Mouse (Mus musculus) CH12.LX (cell line): ENCODE measurements around the gene Rad21l. TPM values are rescaled to one million over a fixed set of nuclear protein-coding genes. Genes with fewer than 3 reads are reported as not detected.

Experiments used
- DNase-seq: peaks from one replicate; pipeline ENCODE4 v3.0.0-alpha.2; 2013; ENCODE audit errors: extremely low read depth
- H3K27ac ChIP-seq: 2 replicates; pipeline ENCODE4 v1.5.1; 2012; ENCODE audit warnings: low read depth, mild to moderate bottlenecking, control low read depth, moderate library complexity; ENCODE audit not compliant: insufficient read depth
- H3K27me3 ChIP-seq: replicated peaks from 2 replicates; pipeline ENCODE3; 2012; ENCODE audit warnings: inconsistent platforms
- H3K36me3 ChIP-seq, 2 experiments: replicated peaks in 1 of 2; 2 replicates each; pipeline versions ENCODE3 to v1.6.1; 2012; ENCODE audit warnings: inconsistent platforms in 1 of 2, low read length in 1 of 2, mild to moderate bottlenecking in 1 of 2, mixed read lengths in 1 of 2, moderate library complexity in 1 of 2; ENCODE audit not compliant: control insufficient read depth in 1 of 2, insufficient read depth in 1 of 2
- H3K4me1 ChIP-seq, 2 experiments: 2 replicates each; pipeline ENCODE4 v1.6.1; 2012; ENCODE audit warnings: inconsistent platforms in 1 of 2, moderate library complexity in 1 of 2; ENCODE audit not compliant: insufficient read depth in 2 of 2, control insufficient read depth in 1 of 2
- H3K4me2 ChIP-seq: 2 replicates; pipeline ENCODE4 v1.6.1; 2012; ENCODE audit warnings: low read depth, mild to moderate bottlenecking, control low read depth; ENCODE audit not compliant: poor library complexity, insufficient read depth, severe bottlenecking
- H3K4me3 ChIP-seq, 3 experiments: fragments of 150-350 bp in 1 of 3; sonication (generic) in 1 of 3; replicated peaks in 1 of 3; 2 replicates each; pipeline versions ENCODE3 to v1.5.1; 2011 to 2012; ENCODE audit warnings: low read depth in 2 of 3, low read length in 2 of 3, mild to moderate bottlenecking in 2 of 3, moderate library complexity in 2 of 3, control low read depth in 1 of 3, improper control_type of control experiment in 1 of 3, inconsistent platforms in 1 of 3, mixed read lengths in 1 of 3; ENCODE audit not compliant: poor library complexity in 1 of 3
- H3K79me2 ChIP-seq: replicated peaks from 2 replicates; pipeline ENCODE4 v1.6.1; 2012; ENCODE audit warnings: mild to moderate bottlenecking, moderate library complexity; ENCODE audit not compliant: control insufficient read depth, poor library complexity, insufficient read depth, severe bottlenecking; ENCODE audit errors: extremely low read depth
- H3K9ac ChIP-seq: 2 replicates; pipeline ENCODE4 v1.6.1; 2012; ENCODE audit warnings: low read depth, mild to moderate bottlenecking, control low read depth, moderate library complexity; ENCODE audit not compliant: insufficient read depth
- H3K9me3 ChIP-seq: replicated peaks from 2 replicates; pipeline ENCODE3; 2012; ENCODE audit warnings: low read length, inconsistent platforms, mixed read lengths
- CHD1 ChIP-seq: IDR thresholded peaks from 2 replicates; pipeline ENCODE4 v1.6.1; 2012; ENCODE audit warnings: low read depth, low read length, improper control_type of control experiment, inconsistent platforms
- CHD2 ChIP-seq: IDR thresholded peaks from 2 replicates; pipeline ENCODE4 v1.6.1; 2011; ENCODE audit warnings: low read length, improper control_type of control experiment
- CTCF ChIP-seq, 2 experiments: IDR thresholded peaks in 1 of 2; conservative IDR thresholded peaks in 1 of 2; 2 replicates each; pipeline ENCODE4 v1.5.1; 2011 to 2012; ENCODE audit warnings: low read depth in 2 of 2, low read length in 2 of 2, improper control_type of control experiment in 1 of 2, inconsistent platforms in 1 of 2, mild to moderate bottlenecking in 1 of 2, moderate library complexity in 1 of 2
- EP300 ChIP-seq: IDR thresholded peaks from 2 replicates; pipeline ENCODE4 v1.6.1; 2011; ENCODE audit warnings: low read length, improper control_type of control experiment
- ETS1 ChIP-seq: conservative IDR thresholded peaks from 2 replicates; pipeline ENCODE4 v1.6.1; 2012; ENCODE audit warnings: low read depth, mild to moderate bottlenecking, inconsistent platforms, low read length, improper control_type of control experiment, moderate library complexity
- HCFC1 ChIP-seq: IDR thresholded peaks from 2 replicates; pipeline ENCODE4 v1.6.1; 2012; ENCODE audit warnings: low read depth, mild to moderate bottlenecking, inconsistent platforms, low read length, improper control_type of control experiment
- KAT2A ChIP-seq: IDR thresholded peaks from 2 replicates; pipeline ENCODE4 v1.6.1; 2012; ENCODE audit warnings: low read length, improper control_type of control experiment, inconsistent platforms; ENCODE audit not compliant: insufficient replicate concordance
- MAFK ChIP-seq: IDR thresholded peaks from 2 replicates; pipeline ENCODE4 v1.6.1; 2011; ENCODE audit warnings: low read length, improper control_type of control experiment; ENCODE audit not compliant: insufficient replicate concordance
- MAX ChIP-seq: IDR thresholded peaks from 2 replicates; pipeline ENCODE4 v1.6.1; 2011; ENCODE audit warnings: low read length, improper control_type of control experiment
- MEF2A ChIP-seq: IDR thresholded peaks from 2 replicates; pipeline ENCODE4 v1.6.1; 2014; ENCODE audit warnings: low read depth, mild to moderate bottlenecking, inconsistent platforms, low read length, improper control_type of control experiment, borderline replicate concordance
- MXI1 ChIP-seq: IDR thresholded peaks from 2 replicates; pipeline ENCODE4 v1.6.1; 2011; ENCODE audit warnings: mild to moderate bottlenecking, low read depth, low read length, improper control_type of control experiment
- MYC ChIP-seq: IDR thresholded peaks from 2 replicates; pipeline ENCODE4 v1.6.1; 2011; ENCODE audit warnings: low read depth, mild to moderate bottlenecking, improper control_type of control experiment, low read length
- NRF1 ChIP-seq: IDR thresholded peaks from 2 replicates; pipeline ENCODE4 v1.6.1; 2014; ENCODE audit warnings: low read depth, mild to moderate bottlenecking, inconsistent platforms, low read length, improper control_type of control experiment, moderate library complexity
- PAX5 ChIP-seq: IDR thresholded peaks from 2 replicates; pipeline ENCODE4 v1.6.1; 2012; ENCODE audit warnings: low read length, inconsistent platforms, mixed read lengths
- POLR2AphosphoS2 ChIP-seq: IDR thresholded peaks from 2 replicates; pipeline ENCODE4 v1.6.1; 2011; ENCODE audit warnings: low read depth, low read length, improper control_type of control experiment
- RAD21 ChIP-seq: IDR thresholded peaks from 2 replicates; pipeline ENCODE4 v1.6.1; 2011; ENCODE audit warnings: low read depth, mild to moderate bottlenecking, low read length, improper control_type of control experiment, moderate library complexity
- RCOR1 ChIP-seq: conservative IDR thresholded peaks from 2 replicates; pipeline ENCODE4 v1.6.1; 2012; ENCODE audit warnings: low read depth, mild to moderate bottlenecking, inconsistent platforms, low read length, improper control_type of control experiment
- SIN3A ChIP-seq: IDR thresholded peaks from 2 replicates; pipeline ENCODE4 v1.6.1; 2012; ENCODE audit warnings: low read length, improper control_type of control experiment, inconsistent platforms
- SMC3 ChIP-seq: IDR thresholded peaks from 2 replicates; pipeline ENCODE4 v1.6.1; 2011; ENCODE audit warnings: low read depth, low read length, improper control_type of control experiment
- TBP ChIP-seq: conservative IDR thresholded peaks from 2 replicates; pipeline ENCODE4 v1.6.1; 2011; ENCODE audit warnings: low read depth, low read length, improper control_type of control experiment
- UBTF ChIP-seq: IDR thresholded peaks from 2 replicates; pipeline ENCODE4 v1.6.1; 2012; ENCODE audit warnings: low read depth, mild to moderate bottlenecking, inconsistent platforms, low read length, improper control_type of control experiment, moderate library complexity
- USF2 ChIP-seq: conservative IDR thresholded peaks from 2 replicates; pipeline ENCODE4 v1.6.1; 2011; ENCODE audit warnings: low read depth, low read length, improper control_type of control experiment
- ZC3H11A ChIP-seq: IDR thresholded peaks from 2 replicates; pipeline ENCODE4 v1.6.1; 2012; ENCODE audit warnings: low read depth, mild to moderate bottlenecking, inconsistent platforms, low read length, improper control_type of control experiment
- ZNF384 ChIP-seq: IDR thresholded peaks from 2 replicates; pipeline ENCODE4 v1.6.1; 2012; ENCODE audit warnings: low read depth, low read length, improper control_type of control experiment, inconsistent platforms
- dilution Hi-C: fragments of 300-500 bp; cut with MboI; formaldehyde crosslinking; loops from 2 replicates; pipeline ENCODE4 v1.14.3; 2020; ENCODE audit warnings: low sequenced_read_pairs; ENCODE audit not compliant: extremely low pct_unique_long_range_greater_than_20kb, extremely low pct_ligation_motif_present
- in situ Hi-C: fragments of 300-500 bp; cut with MboI; formaldehyde crosslinking; loops from 3 replicates; pipeline ENCODE4 v1.14.3; 2019; ENCODE audit warnings: low sequenced_read_pairs, low pct_ligation_motif_present, low pct_unique_long_range_greater_than_20kb, mixed read lengths
- polyA plus RNA-seq: library from polyadenylated mRNA; unstranded; fragments of >175 nt; gene quantifications from 2 replicates; pipeline ENCODE4 v1.2.1, GENCODE M21; 2012; ENCODE audit warnings: low read depth; ENCODE audit not compliant: insufficient read length
- total RNA-seq, 2 experiments: library from RNA; depleted of rRNA; stranded (reverse); fragments of 300-350 nt in 1 of 2; fragments of >200 nt in 1 of 2; gene quantifications; 2 replicates each; pipeline ENCODE4 v1.2.3; 2012 to 2014

Rad21l gene
- total and polyA plus RNA-seq, 3 experiments: not detected

DNA sequence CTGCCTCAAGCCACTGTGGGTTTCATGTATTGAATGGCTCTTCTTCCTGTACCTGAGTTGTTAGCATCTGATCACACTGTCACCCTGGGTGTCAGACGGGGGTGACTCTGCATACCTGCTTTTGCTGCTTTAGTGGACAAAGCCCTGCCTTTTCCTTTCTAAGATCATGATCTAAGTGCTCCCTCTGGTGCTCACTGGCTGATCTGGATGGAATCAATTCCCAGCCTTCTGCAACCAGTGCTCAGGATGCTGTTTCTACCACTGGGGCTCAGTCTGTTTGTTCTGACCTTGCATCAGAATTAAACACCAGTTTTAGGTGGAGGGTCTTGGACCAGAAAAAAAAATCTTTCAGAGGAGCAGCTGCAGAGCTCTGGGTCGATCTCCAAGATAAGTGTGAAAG is 7.9 kb upstream of the Rad21l start:
- Histone ChIP-seq H3K9ac (no peak overlapping the region), H3K4me3 (no peak overlapping the region), H3K36me3 (no peaks in the 10 kb centered on the region), H3K4me2 (no peak overlapping the region), H3K9me3 (no peaks in the 10 kb centered on the region), H3K4me1 (peaks cover 0 to 3% of the 10 kb centered on the region in 2 experiments; a peak in 1 of 4 replicates), H3K27ac (no peak overlapping the region), H3K79me2 (no peaks in the 10 kb centered on the region)
- DNase-seq: no peak
- in situ Hi-C loops (no loop called here), dilution Hi-C loops (no loop called here)
- TF ChIP-seq RCOR1 (no peak), ETS1 (no peak), PAX5 (no peak), SMC3 (peak; percentile 22; the same call in 1 of the 2 replicates), NRF1 (no peak), RAD21 (peak; percentile 31), CTCF (conservative IDR thresholded peaks at IDR 0.05 in 1 of 2, IDR thresholded peaks at IDR 0.05 in 1 of 2; ENCODE audit: low read depth in 2 of 2, low read length in 2 of 2) (peak in 1 of 2 experiments; percentile 43; a peak in 2 of 4 replicates), CHD1 (no peak)
- TF ChIP-seq, all 38 proteins: peak for 3
- peaks cover 71% of the 10 kb centered on the region for H3K27me3 ChIP-seq

DNA sequence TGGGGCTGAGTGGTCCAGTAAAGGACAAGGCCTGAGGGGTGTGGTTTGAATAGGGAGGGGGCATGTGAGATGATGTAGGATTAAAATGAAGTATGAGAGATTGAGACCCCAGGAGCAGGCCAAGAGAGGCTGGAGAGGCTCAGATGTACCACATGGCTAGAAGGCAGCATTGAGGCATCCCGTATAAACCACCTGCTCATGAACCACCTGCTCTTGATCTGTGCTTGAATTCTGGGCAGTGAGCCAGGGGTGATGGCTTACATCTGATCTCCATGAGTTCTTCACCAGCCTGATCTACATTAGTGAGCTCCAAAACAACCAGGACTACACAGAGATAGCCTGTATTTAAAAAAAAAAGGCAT is 2.6 kb upstream of the Rad21l start:
- TF ChIP-seq EP300 (no peak), KAT2A (no peak), MAFK (no peak), MYC (no peak), HCFC1 (no peak), MEF2A (no peak), POLR2AphosphoS2 (no peak), MXI1 (no peak), CHD2 (no peak), ZC3H11A (no peak), MAX (no peak), USF2 (no peak), CTCF (conservative IDR thresholded peaks at IDR 0.05 in 1 of 2, IDR thresholded peaks at IDR 0.05 in 1 of 2; ENCODE audit: low read depth in 2 of 2, low read length in 2 of 2) (no peak), TBP (no peak), SIN3A (no peak), RCOR1 (no peak), ZNF384 (no peak), UBTF (no peak)
- dilution Hi-C loops: no loop called here
- no peaks in the 10 kb centered on the region for H3K36me3 ChIP-seq
- no peak overlapping the region for H3K27ac ChIP-seq
- no peaks in the 10 kb centered on the region for H3K79me2 ChIP-seq
- no peak overlapping the region for H3K4me3 ChIP-seq
- no peak overlapping the region for H3K4me2 ChIP-seq
- in situ Hi-C loops: no loop called here
- peaks cover 4% of the 10 kb centered on the region for H3K9me3 ChIP-seq
- H3K4me1 ChIP-seq: no peaks in the 10 kb centered on the region
- H3K27me3 ChIP-seq: peaks cover 60% of the 10 kb centered on the region
- no peak overlapping the region for H3K9ac ChIP-seq
- no peak for DNase-seq
